19 mouse cellular contexts compared by ENCODE assay signal in genomic region chr2:34227688-34228087, GRCm38 (mm10).
DNase-seq lines count a peak whose midpoint lies in the region; ATAC-seq and TF ChIP-seq lines count a peak whose summit lies in the region.
"Had no signal": no experiment of that assay in that cellular context is flagged by ENCODE, and none has a peak within 500 bp of the region (broad histone marks: within the 10 kb centered on the region; RNA-seq: fewer than 3 reads in every experiment).

No protein-coding gene starts in this region.

- H3K4me2 ChIP-seq in forebrain, embryonic 14.5 days (ENCODE audit: low read length): no peak overlapping the region
- no peak overlapping the region for H3K4me2 ChIP-seq in midbrain, embryonic 12.5 days (replicated peaks)
- H3K4me2 ChIP-seq in midbrain, postnatal 0 days (ENCODE audit: low read depth, low read length, poor library complexity, severe bottlenecking): no peak overlapping the region
- H3K4me2 ChIP-seq in neural tube, embryonic 13.5 days: no peak overlapping the region
- no peak overlapping the region for H3K4me2 ChIP-seq in neural tube, embryonic 14.5 days (ENCODE audit: low read depth, low read length)
- H3K4me2 ChIP-seq: embryonic facial prominence, embryonic 13.5 days; heart, embryonic 11.5 days; heart, embryonic 15.5 days had no signal

- DNase-seq in forebrain, embryonic 14.5 days (ENCODE audit: low spot score): peak; percentile 39
- no peak for DNase-seq in forebrain, embryonic 10.5 days (ENCODE audit: extremely low spot score, low spot score)
- no peak for DNase-seq in midbrain, postnatal 0 days (ENCODE audit: low spot score)
- DNase-seq in neural tube, embryonic 10.5 days (ENCODE audit: extremely low spot score, low spot score): no peak
- no peak for DNase-seq in frontal cortex, postnatal 10 days (ENCODE audit: low spot score in 2 of 2)
- DNase-seq: adrenal gland, postnatal 10 days; cerebellum, adult 11-12 months; cerebellum, adult 9-10 months; cerebellum, postnatal 25 days; gastrocnemius, postnatal 14 days; heart, adult 2 months; heart, postnatal 14 days had no signal

- H3K27me3 ChIP-seq in forebrain, embryonic 14.5 days (replicated peaks; ENCODE audit: control insufficient read depth, insufficient read depth, low read length): 0 out of 2 replicates have a peak, but pooled peaks cover 8% of the 10 kb centered on the region
- no peaks in the 10 kb centered on the region for H3K27me3 ChIP-seq in forebrain, embryonic 10.5 days (ENCODE audit: poor library complexity, severe bottlenecking)
- H3K27me3 ChIP-seq in midbrain, embryonic 12.5 days: no peaks in the 10 kb centered on the region
- no peaks in the 10 kb centered on the region for H3K27me3 ChIP-seq in midbrain, postnatal 0 days (ENCODE audit: insufficient read depth, low read length)
- no peaks in the 10 kb centered on the region for H3K27me3 ChIP-seq in neural tube, embryonic 13.5 days
- no peaks in the 10 kb centered on the region for H3K27me3 ChIP-seq in neural tube, embryonic 14.5 days (ENCODE audit: control insufficient read depth, insufficient read depth, low read length)
- H3K27me3 ChIP-seq: embryonic facial prominence, embryonic 13.5 days; heart, embryonic 15.5 days had no signal

- H3K4me1 ChIP-seq in forebrain, embryonic 14.5 days (ENCODE audit: control insufficient read depth, insufficient read depth, low read length): peaks cover 36% of the 10 kb centered on the region
- H3K4me1 ChIP-seq in forebrain, embryonic 10.5 days: peaks cover 62% of the 10 kb centered on the region
- peaks cover 50% of the 10 kb centered on the region for H3K4me1 ChIP-seq in midbrain, embryonic 12.5 days
- H3K4me1 ChIP-seq in midbrain, postnatal 0 days (ENCODE audit: insufficient read depth, low read length): no peaks in the 10 kb centered on the region; the same call in 1 of the 2 replicates
- H3K4me1 ChIP-seq in neural tube, embryonic 13.5 days (replicated peaks): peaks cover 70% of the 10 kb centered on the region
- H3K4me1 ChIP-seq in neural tube, embryonic 14.5 days (ENCODE audit: control insufficient read depth, insufficient read depth, low read length): peaks cover 46% of the 10 kb centered on the region

- no peak for TF ChIP-seq CTCF in midbrain, postnatal 0 days (IDR thresholded peaks at IDR 0.05)

- H3K27ac ChIP-seq in forebrain, embryonic 14.5 days (ENCODE audit: low read depth, low read length): no peak overlapping the region
- H3K27ac ChIP-seq in forebrain, embryonic 10.5 days: no peak overlapping the region
- H3K27ac ChIP-seq in midbrain, embryonic 12.5 days (replicated peaks): peak overlapping the region; percentile 44; the same call in 1 of the 2 replicates
- no peak overlapping the region for H3K27ac ChIP-seq in midbrain, postnatal 0 days (ENCODE audit: low read depth, low read length)
- peak overlapping the region; percentile 34; the same call in 1 of the 2 replicates for H3K27ac ChIP-seq in neural tube, embryonic 13.5 days (replicated peaks)
- H3K27ac ChIP-seq in neural tube, embryonic 14.5 days (ENCODE audit: low read depth, low read length): 0 out of 2 replicates have a peak overlapping the region, but pooled peaks have one; percentile 16
- H3K27ac ChIP-seq: embryonic facial prominence, embryonic 13.5 days; heart, adult 2 months; heart, embryonic 15.5 days had no signal

- no peak for ATAC-seq in forebrain, embryonic 14.5 days
- ATAC-seq in midbrain, embryonic 12.5 days (ENCODE audit: low FRiP score, low read depth): no peak
- ATAC-seq in midbrain, postnatal 0 days (ENCODE audit: low FRiP score): no peak
- ATAC-seq in neural tube, embryonic 13.5 days (ENCODE audit: low read depth): peak; percentile 37; the same call in 1 of the 2 replicates
- ATAC-seq in neural tube, embryonic 14.5 days (ENCODE audit: low read depth): no peak
- ATAC-seq: forebrain, embryonic 16.5 days had no signal

- H3K36me3 ChIP-seq in forebrain, embryonic 14.5 days (ENCODE audit: control insufficient read depth, insufficient read depth, low read length): no peaks in the 10 kb centered on the region
- 0 out of 2 replicates have a peak, but pooled peaks cover 2% of the 10 kb centered on the region for H3K36me3 ChIP-seq in forebrain, embryonic 10.5 days (replicated peaks)
- H3K36me3 ChIP-seq in midbrain, embryonic 12.5 days: no peaks in the 10 kb centered on the region
- no peaks in the 10 kb centered on the region for H3K36me3 ChIP-seq in midbrain, postnatal 0 days (ENCODE audit: insufficient read depth, low read length)
- H3K36me3 ChIP-seq in neural tube, embryonic 13.5 days: peaks cover 7% of the 10 kb centered on the region
- H3K36me3 ChIP-seq in neural tube, embryonic 14.5 days (ENCODE audit: control insufficient read depth, insufficient read depth, low read length): no peaks in the 10 kb centered on the region
- H3K36me3 ChIP-seq: heart, embryonic 15.5 days had no signal

- H3K9me3 ChIP-seq in forebrain, embryonic 14.5 days (replicated peaks; ENCODE audit: control insufficient read depth, low read length): no peaks in the 10 kb centered on the region
- no peaks in the 10 kb centered on the region for H3K9me3 ChIP-seq in forebrain, embryonic 10.5 days
- no peaks in the 10 kb centered on the region for H3K9me3 ChIP-seq in midbrain, embryonic 12.5 days
- H3K9me3 ChIP-seq in midbrain, postnatal 0 days (ENCODE audit: low read length): no peaks in the 10 kb centered on the region
- H3K9me3 ChIP-seq in neural tube, embryonic 13.5 days: no peaks in the 10 kb centered on the region
- H3K9me3 ChIP-seq in neural tube, embryonic 14.5 days (ENCODE audit: control insufficient read depth, low read length): no peaks in the 10 kb centered on the region
- H3K9me3 ChIP-seq: embryonic facial prominence, embryonic 13.5 days; heart, embryonic 15.5 days had no signal

- no peak overlapping the region for H3K9ac ChIP-seq in forebrain, embryonic 14.5 days (ENCODE audit: low read length)
- H3K9ac ChIP-seq in midbrain, embryonic 12.5 days (replicated peaks): no peak overlapping the region
- H3K9ac ChIP-seq in midbrain, postnatal 0 days (replicated peaks; ENCODE audit: low read length, poor library complexity, severe bottlenecking): no peak overlapping the region
- no peak overlapping the region for H3K9ac ChIP-seq in neural tube, embryonic 13.5 days
- H3K9ac ChIP-seq in neural tube, embryonic 14.5 days (replicated peaks; ENCODE audit: low read depth, low read length): no peak overlapping the region
- H3K9ac ChIP-seq: embryonic facial prominence, embryonic 13.5 days; heart, embryonic 15.5 days had no signal

- WGBS in forebrain, embryonic 14.5 days: 29% methylated on average over 4 of the region's 4 CpGs
- WGBS in forebrain, embryonic 10.5 days: 90% methylated on average over 4 of the region's 4 CpGs
- 59% methylated on average over 4 of the region's 4 CpGs for WGBS in midbrain, embryonic 12.5 days
- 51% methylated on average over 4 of the region's 4 CpGs for WGBS in midbrain, postnatal 0 days
- whole genome bisulfite sequencing in neural tube, embryonic 13.5 days: 36% methylated on average over 4 of the region's 4 CpGs
- 40% methylated on average over 4 of the region's 4 CpGs for WGBS in neural tube, embryonic 14.5 days

- H3K4me3 ChIP-seq in forebrain, embryonic 14.5 days (ENCODE audit: low read depth, low read length): no peak overlapping the region
- no peak overlapping the region for H3K4me3 ChIP-seq in forebrain, embryonic 10.5 days
- H3K4me3 ChIP-seq in midbrain, embryonic 12.5 days: no peak overlapping the region
- H3K4me3 ChIP-seq in midbrain, postnatal 0 days (ENCODE audit: low read depth, low read length): no peak overlapping the region
- H3K4me3 ChIP-seq in neural tube, embryonic 13.5 days: no peak overlapping the region
- no peak overlapping the region for H3K4me3 ChIP-seq in neural tube, embryonic 14.5 days (ENCODE audit: low read depth, low read length)
- H3K4me3 ChIP-seq: embryonic facial prominence, embryonic 13.5 days; heart, adult 2 months; heart, embryonic 15.5 days had no signal

Comparison
In these comparisons a context has a peak if more than half of its experiments do, and no peak if none do; other contexts are left out.
1. H3K27ac ChIP-seq: peak in midbrain, embryonic 12.5 days (single experiment), neural tube, embryonic 13.5 days (single experiment) and neural tube, embryonic 14.5 days (single experiment); none in forebrain, embryonic 14.5 days (single experiment), forebrain, embryonic 10.5 days (single experiment) and midbrain, postnatal 0 days (single experiment).